Mouse (Mus musculus): ENCODE data around the gene Olfr1342. TPM values are rescaled to one million over a fixed set of nuclear protein-coding genes. Genes with fewer than 3 reads are reported as not detected.

Gene Olfr1342
- polyA plus RNA-seq (2021; fragmentation: Nextera tagmentation): not detected in 2 replicates
- long read RNA-seq, experiment 1: 0 reads
- long read RNA-seq, experiment 2: 0 reads

DNA sequence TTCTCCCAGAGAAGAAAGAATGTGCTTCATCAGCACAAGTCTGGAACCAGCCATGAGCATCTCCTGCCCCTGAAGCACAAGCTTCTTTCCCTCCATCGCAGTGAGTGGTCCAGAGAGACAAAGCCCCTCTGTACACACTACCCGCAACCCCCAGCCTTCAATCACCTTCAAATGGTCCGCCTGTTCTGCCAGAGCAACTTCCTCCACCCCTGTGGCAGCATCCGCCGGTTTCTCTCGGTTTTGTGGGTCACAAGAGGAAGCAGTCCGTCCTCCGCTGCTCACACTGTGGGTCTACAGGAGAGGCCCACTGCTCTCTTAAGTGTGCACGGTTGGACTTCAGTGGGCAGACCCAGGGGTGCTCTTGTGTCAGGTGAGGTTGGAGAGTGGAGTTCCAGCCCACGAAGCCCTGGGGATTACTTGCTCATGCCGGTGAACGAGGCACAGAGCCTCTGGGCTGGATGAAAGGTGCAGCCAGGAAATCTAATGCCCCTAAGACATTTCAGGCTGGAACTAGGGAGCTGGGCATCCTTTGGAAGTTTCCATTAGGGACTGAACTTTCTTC is at the start of gene Olfr1342:
TSS of gene Olfr1342 (minus strand) at position 345 of the 562 bp plus-strand sequence.

DNA sequence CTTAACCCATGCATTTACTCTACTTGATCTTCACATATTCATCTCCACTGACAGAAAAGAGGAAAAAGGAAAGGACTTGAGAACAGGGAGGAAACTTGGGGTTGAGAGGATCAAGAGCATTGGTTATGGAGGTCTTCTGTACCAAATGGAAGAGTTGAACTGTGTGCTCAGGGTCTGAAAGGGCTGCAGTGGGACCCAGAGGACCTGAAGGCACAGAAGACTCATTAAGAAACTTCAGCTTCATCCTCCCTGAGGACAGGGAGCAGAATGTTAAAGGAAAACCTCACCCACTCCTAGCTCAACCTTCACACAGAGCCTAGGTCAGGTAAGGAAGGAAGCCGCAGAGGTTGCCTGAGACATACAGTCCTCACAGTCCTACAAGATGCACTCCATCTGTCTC is 39.3 kb upstream of the Olfr1342 start, which contains the start of gene Olfr1339:
TSS of gene Olfr1339 (plus strand) at position 301 of the 400 bp plus-strand sequence.

DNA sequence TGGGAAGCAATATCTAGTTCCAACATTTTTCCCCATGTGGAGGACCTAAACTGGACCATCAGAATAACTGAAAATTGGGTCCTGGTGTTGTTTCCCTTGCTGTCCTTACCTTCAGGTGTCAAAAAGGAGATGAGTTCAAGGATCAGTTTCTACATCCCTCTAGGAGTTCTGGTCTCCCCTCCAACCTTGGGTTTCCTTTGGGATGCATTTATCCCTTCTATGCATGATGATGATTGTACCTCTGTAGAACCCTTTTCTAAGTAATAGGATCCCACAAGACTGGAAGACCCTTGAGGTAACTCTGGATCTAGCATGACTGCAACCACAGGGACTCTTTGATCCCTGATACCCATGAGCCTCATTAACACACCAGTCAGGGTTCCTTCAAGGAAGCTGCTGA is 27.3 kb upstream of the Olfr1342 start, which contains the start of gene Olfr1340:
TSS of gene Olfr1340 (plus strand) at position 301 of the 400 bp plus-strand sequence.

DNA sequence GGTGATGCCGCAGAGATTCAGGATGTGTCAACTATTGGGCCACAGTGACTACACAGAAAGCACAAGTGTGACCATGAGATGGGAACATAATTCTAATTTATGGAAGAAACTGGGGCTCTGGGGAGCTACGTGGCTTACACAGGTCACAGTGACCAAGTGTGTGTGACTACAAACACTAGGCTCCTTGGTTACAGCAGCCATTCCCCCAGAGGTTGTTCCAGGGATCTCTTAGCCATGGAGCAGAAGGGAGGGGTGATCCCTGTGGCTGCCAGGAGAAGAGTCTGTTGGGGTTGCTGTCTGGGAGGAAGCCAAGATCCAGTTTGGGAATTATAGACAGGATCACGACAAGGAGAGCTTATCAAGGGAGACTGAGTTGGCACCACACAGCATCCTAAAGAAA is 10.7 kb upstream of the Olfr1342 start, which contains the start of gene Olfr1341:
TSS of gene Olfr1341 (plus strand) at position 301 of the 400 bp plus-strand sequence.

DNA sequence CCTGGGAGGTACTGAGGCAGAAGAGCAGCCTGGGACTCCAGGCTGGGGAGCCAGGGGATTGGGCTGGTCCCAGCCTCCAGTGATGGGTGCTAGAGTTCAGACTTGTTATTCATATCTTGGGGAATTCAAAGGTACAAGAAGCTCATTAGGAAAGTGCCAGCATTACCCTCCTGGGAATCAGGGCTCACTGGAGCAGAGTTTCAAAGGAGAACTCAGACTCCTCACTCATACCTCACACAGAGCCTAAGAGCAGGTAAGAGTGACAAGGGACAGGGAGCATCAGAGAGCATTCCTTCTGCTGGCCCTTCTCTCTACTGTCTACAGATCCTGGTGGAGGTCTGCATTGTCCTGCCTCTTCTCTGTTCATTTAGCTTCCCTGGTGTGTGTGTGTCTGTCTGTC is 33.9 kb downstream of the Olfr1342 start, which contains the start of gene Olfr62:
TSS of gene Olfr62 (plus strand) at position 301 of the 400 bp plus-strand sequence.

Other genes with a start within 250 kb of the Olfr1342 start
- 0.59 and 1.0 TPM in 2 replicates for gene Mpl, start 235.2 kb downstream of the Olfr1342 start, polyA plus RNA-seq (2021; fragmentation: Nextera tagmentation)
- gene Tie1, start 202.7 kb downstream of the Olfr1342 start, polyA plus RNA-seq (2021; fragmentation: Nextera tagmentation): 2.3 and 2.5 TPM in 2 replicates
- not detected in 2 replicates for gene 2610528J11Rik, start 165.8 kb downstream of the Olfr1342 start, polyA plus RNA-seq (2021; fragmentation: Nextera tagmentation)
- 10.0 and 17.5 TPM in 2 replicates for gene Tmem125, start 148.7 kb downstream of the Olfr1342 start, polyA plus RNA-seq (2021; fragmentation: Nextera tagmentation)
- gene Cfap57, start 72.0 kb downstream of the Olfr1342 start, polyA plus RNA-seq (2021; fragmentation: Nextera tagmentation): 0.35 and 0.40 TPM in 2 replicates
- gene Ebna1bp2, start 72.0 kb downstream of the Olfr1342 start, polyA plus RNA-seq (2021; fragmentation: Nextera tagmentation): 38.1 and 47.7 TPM in 2 replicates
- not detected in 2 replicates for gene Olfr62, start 33.8 kb downstream of the Olfr1342 start, polyA plus RNA-seq (2021; fragmentation: Nextera tagmentation)
- gene Olfr1341, start 10.8 kb upstream of the Olfr1342 start, polyA plus RNA-seq (2021; fragmentation: Nextera tagmentation): not detected in 2 replicates
- not detected in 2 replicates for gene Olfr1340, start 27.4 kb upstream of the Olfr1342 start, polyA plus RNA-seq (2021; fragmentation: Nextera tagmentation)
- gene Olfr1339, start 39.4 kb upstream of the Olfr1342 start, polyA plus RNA-seq (2021; fragmentation: Nextera tagmentation): not detected in 2 replicates
- gene Olfr1338, start 66.0 kb upstream of the Olfr1342 start, polyA plus RNA-seq (2021; fragmentation: Nextera tagmentation): not detected in 2 replicates
- not detected in 2 replicates for gene Olfr1337, start 89.8 kb upstream of the Olfr1342 start, polyA plus RNA-seq (2021; fragmentation: Nextera tagmentation)
- gene Olfr1335, start 117.2 kb upstream of the Olfr1342 start, polyA plus RNA-seq (2021; fragmentation: Nextera tagmentation): not detected in 2 replicates
- gene Olfr1333, start 143.5 kb upstream of the Olfr1342 start, polyA plus RNA-seq (2021; fragmentation: Nextera tagmentation): not detected in 2 replicates
- not detected in 2 replicates for gene Olfr1331, start 171.9 kb upstream of the Olfr1342 start, polyA plus RNA-seq (2021; fragmentation: Nextera tagmentation)
- gene Olfr1330, start 195.8 kb upstream of the Olfr1342 start, polyA plus RNA-seq (2021; fragmentation: Nextera tagmentation): not detected in 2 replicates
- not detected in 2 replicates for gene Olfr1329, start 224.7 kb upstream of the Olfr1342 start, polyA plus RNA-seq (2021; fragmentation: Nextera tagmentation)
- gene Olfr1328, start 245.9 kb upstream of the Olfr1342 start, polyA plus RNA-seq (2021; fragmentation: Nextera tagmentation): not detected in 2 replicates